Mouse (Mus musculus) naive thymus-derived CD4-positive, alpha-beta T cell, adult 2 months (primary cell): Measurements from ENCODE around the gene Cops7a.

ENCODE experiments used
- DNase-seq: peaks from one replicate; pipeline ENCODE4 v3.0.0-alpha.2; 2011; ENCODE audit warnings: low read depth

The Cops7a gene

GRCm38 (mm10) chr6:124918331-124918690 is 47.0 kb downstream of the Cops7a start:
- DNase-seq = no peak

GRCm38 (mm10) chr6:124917518-124918330 is 47.6 kb downstream of the Cops7a start:
- peak; percentile 60 for DNase-seq

GRCm38 (mm10) chr6:124916695-124917517 is 48.4 kb downstream of the Cops7a start:
- peak; percentile 89 for DNase-seq

- no peak for DNase-seq
Measured at GRCm38 (mm10) chr6:124915942-124916694, 49.2 kb downstream of the Cops7a start.

- no peak for DNase-seq
Measured at GRCm38 (mm10) chr6:124915160-124915941, 50.0 kb downstream of the Cops7a start.

GRCm38 (mm10) chr6:124914511-124914910 is 50.8 kb downstream of the Cops7a start:
- DNase-seq = no peak

GRCm38 (mm10) chr6:124913721-124914285 is 51.5 kb downstream of the Cops7a start:
- DNase-seq = no peak

GRCm38 (mm10) chr6:124913214-124913613 is 52.1 kb downstream of the Cops7a start:
- no peak for DNase-seq

- DNase-seq = no peak
Measured at GRCm38 (mm10) chr6:124911533-124912218, 53.7 kb downstream of the Cops7a start, which contains the start of gene Lag3. TSS of gene Lag3 (minus strand) at chr6:124911705.

GRCm38 (mm10) chr6:124910032-124910431 is 55.3 kb downstream of the Cops7a start:
- no peak for DNase-seq
